Mouse (Mus musculus): ENCODE measurements around the gene Hydin. TPM values are rescaled to one million over a fixed set of nuclear protein-coding genes. Genes with fewer than 3 reads are reported as not detected.

Hydin gene
- polyA plus RNA-seq, 1 experiment from 2014 or later: 0.89 TPM

GRCm38 (mm10) chr8:110617801-110618358 is 351.1 kb downstream of the Hydin start:
- no peak overlapping the region for H3K27ac ChIP-seq (replicated peaks)
- peak overlapping the region; percentile 87 for H3K4me2 ChIP-seq (replicated peaks)
- no peaks in the 10 kb centered on the region for H3K9me3 ChIP-seq (replicated peaks)
- 20% methylated on average over 14 of the region's 14 CpGs for WGBS
- ATAC-seq (ENCODE audit: insufficient number of reproducible peaks, low FRiP score, low TSS enrichment, low read depth): no peak
- peaks cover 19% of the 10 kb centered on the region for H3K4me1 ChIP-seq
- no peak overlapping the region for H3K9ac ChIP-seq
- H3K36me3 ChIP-seq: no peaks in the 10 kb centered on the region
- no peaks in the 10 kb centered on the region for H3K27me3 ChIP-seq
- peak overlapping the region; percentile 98 for H3K4me3 ChIP-seq (replicated peaks)

- peaks cover 19% of the 10 kb centered on the region for H3K4me1 ChIP-seq
- H3K4me2 ChIP-seq (replicated peaks): peak within 1 kb of the TSS; percentile 87
- H3K4me3 ChIP-seq (replicated peaks): peak within 1 kb of the TSS; percentile 98
- peak within 1 kb of the TSS; percentile 72 for H3K9ac ChIP-seq
- ATAC-seq (ENCODE audit: insufficient number of reproducible peaks, low FRiP score, low TSS enrichment, low read depth): peak; percentile 90
- no peaks in the 10 kb centered on the region for H3K36me3 ChIP-seq
- H3K27me3 ChIP-seq: no peaks in the 10 kb centered on the region
- WGBS: under 1% methylated on average over 67 of the region's 67 CpGs
- no peaks in the 10 kb centered on the region for H3K9me3 ChIP-seq (replicated peaks)
- no peak within 1 kb of the TSS for H3K27ac ChIP-seq (replicated peaks)
Measured at GRCm38 (mm10) chr8:110618391-110619207, 351.8 kb downstream of the Hydin start, which contains the start of gene Vac14. Gene Vac14 (plus strand): TSS chr8:110618585.

- WGBS: 22% methylated on average over 8 of the region's 8 CpGs
- Histone ChIP-seq H3K4me2 (replicated peaks) (peak overlapping the region; percentile 87), H3K9me3 (replicated peaks) (no peaks in the 10 kb centered on the region), H3K9ac (peak overlapping the region; percentile 72), H3K36me3 (no peaks in the 10 kb centered on the region), H3K27ac (replicated peaks) (no peak overlapping the region), H3K27me3 (no peaks in the 10 kb centered on the region), H3K4me3 (replicated peaks) (peak overlapping the region; percentile 98), H3K4me1 (peaks cover 19% of the 10 kb centered on the region)
- no peak for ATAC-seq (ENCODE audit: insufficient number of reproducible peaks, low FRiP score, low TSS enrichment, low read depth)
Measured at GRCm38 (mm10) chr8:110619208-110619574, 352.4 kb downstream of the Hydin start.

- ATAC-seq (ENCODE audit: insufficient number of reproducible peaks, low FRiP score, low TSS enrichment, low read depth): no peak
- Histone ChIP-seq H3K27me3 (no peaks in the 10 kb centered on the region), H3K4me1 (peaks cover 19% of the 10 kb centered on the region), H3K9ac (no peak overlapping the region), H3K27ac (replicated peaks) (no peak overlapping the region), H3K9me3 (replicated peaks) (no peaks in the 10 kb centered on the region), H3K36me3 (no peaks in the 10 kb centered on the region), H3K4me3 (replicated peaks) (peak overlapping the region; percentile 98; the same call in 1 of the 2 replicates), H3K4me2 (replicated peaks) (peak overlapping the region; percentile 87; the same call in 1 of the 2 replicates)
- WGBS: 89% methylated on average over 5 of the region's 5 CpGs
Measured at GRCm38 (mm10) chr8:110619919-110620318, 353.1 kb downstream of the Hydin start.

GRCm38 (mm10) chr8:110626431-110626830 is 359.7 kb downstream of the Hydin start:
- Histone ChIP-seq H3K27me3 (no peaks in the 10 kb centered on the region), H3K4me2 (replicated peaks) (no peak overlapping the region), H3K4me1 (peaks cover 23% of the 10 kb centered on the region), H3K36me3 (no peaks in the 10 kb centered on the region), H3K4me3 (replicated peaks) (no peak overlapping the region), H3K9ac (no peak overlapping the region), H3K9me3 (replicated peaks) (no peaks in the 10 kb centered on the region), H3K27ac (replicated peaks) (no peak overlapping the region)
- ATAC-seq (ENCODE audit: insufficient number of reproducible peaks, low FRiP score, low TSS enrichment, low read depth): no peak
- WGBS: 51% methylated on average over 4 of the region's 4 CpGs

GRCm38 (mm10) chr8:110629245-110630063 is 362.7 kb downstream of the Hydin start:
- Histone ChIP-seq H3K27me3 (no peaks in the 10 kb centered on the region), H3K36me3 (peaks cover 14% of the 10 kb centered on the region), H3K9me3 (replicated peaks) (no peaks in the 10 kb centered on the region), H3K4me3 (replicated peaks) (no peak overlapping the region), H3K4me1 (peaks cover 29% of the 10 kb centered on the region), H3K4me2 (replicated peaks) (no peak overlapping the region), H3K27ac (replicated peaks) (peak overlapping the region; percentile 74), H3K9ac (no peak overlapping the region)
- 58% methylated on average over 9 of the region's 9 CpGs for WGBS
- no peak for ATAC-seq (ENCODE audit: insufficient number of reproducible peaks, low FRiP score, low TSS enrichment, low read depth)

- Histone ChIP-seq H3K9me3 (replicated peaks) (no peaks in the 10 kb centered on the region), H3K27me3 (no peaks in the 10 kb centered on the region), H3K4me2 (replicated peaks) (no peak overlapping the region), H3K27ac (replicated peaks) (peak overlapping the region; percentile 74), H3K9ac (no peak overlapping the region), H3K4me3 (replicated peaks) (no peak overlapping the region), H3K4me1 (peaks cover 29% of the 10 kb centered on the region), H3K36me3 (peaks cover 20% of the 10 kb centered on the region)
- no peak for ATAC-seq (ENCODE audit: insufficient number of reproducible peaks, low FRiP score, low TSS enrichment, low read depth)
- 83% methylated on average over 3 of the region's 3 CpGs for WGBS
Measured at GRCm38 (mm10) chr8:110630079-110630478, 363.3 kb downstream of the Hydin start.

GRCm38 (mm10) chr8:110630571-110631071 is 363.8 kb downstream of the Hydin start:
- peak; percentile 85 for ATAC-seq (ENCODE audit: insufficient number of reproducible peaks, low FRiP score, low TSS enrichment, low read depth)
- Histone ChIP-seq H3K9me3 (replicated peaks) (no peaks in the 10 kb centered on the region), H3K4me3 (replicated peaks) (peak overlapping the region; percentile 12; the same call in 1 of the 2 replicates), H3K27ac (replicated peaks) (peak overlapping the region; percentile 74), H3K9ac (no peak overlapping the region), H3K36me3 (peaks cover 25% of the 10 kb centered on the region), H3K4me2 (replicated peaks) (peak overlapping the region; percentile 17), H3K27me3 (no peaks in the 10 kb centered on the region), H3K4me1 (peaks cover 29% of the 10 kb centered on the region)
- WGBS: 55% methylated on average over 8 of the region's 8 CpGs

GRCm38 (mm10) chr8:110631201-110631600 is 364.4 kb downstream of the Hydin start:
- Histone ChIP-seq H3K27ac (replicated peaks) (peak overlapping the region; percentile 74), H3K4me2 (replicated peaks) (no peak overlapping the region), H3K4me1 (peaks cover 29% of the 10 kb centered on the region), H3K9me3 (replicated peaks) (no peaks in the 10 kb centered on the region), H3K27me3 (no peaks in the 10 kb centered on the region), H3K36me3 (peaks cover 31% of the 10 kb centered on the region), H3K9ac (no peak overlapping the region), H3K4me3 (replicated peaks) (no peak overlapping the region)
- 0 out of 2 replicates have a peak, but pooled peaks have one; percentile 23 for ATAC-seq (ENCODE audit: insufficient number of reproducible peaks, low FRiP score, low TSS enrichment, low read depth)
- WGBS: 77% methylated on average over 7 of the region's 7 CpGs

- Histone ChIP-seq H3K27me3 (no peaks in the 10 kb centered on the region), H3K4me3 (replicated peaks) (no peak overlapping the region), H3K4me1 (peaks cover 29% of the 10 kb centered on the region), H3K4me2 (replicated peaks) (no peak overlapping the region), H3K9ac (no peak overlapping the region), H3K9me3 (replicated peaks) (no peaks in the 10 kb centered on the region), H3K36me3 (peaks cover 53% of the 10 kb centered on the region), H3K27ac (replicated peaks) (no peak overlapping the region)
- no peak for ATAC-seq (ENCODE audit: insufficient number of reproducible peaks, low FRiP score, low TSS enrichment, low read depth)
- WGBS: 93% methylated on average over 3 of the region's 3 CpGs
Measured at GRCm38 (mm10) chr8:110633814-110634213, 367.0 kb downstream of the Hydin start.

- no peak overlapping the region for H3K9ac ChIP-seq
- no peak overlapping the region for H3K27ac ChIP-seq (replicated peaks)
- peaks cover 9% of the 10 kb centered on the region; the same call in 1 of the 2 replicates for H3K4me1 ChIP-seq
- ATAC-seq (ENCODE audit: insufficient number of reproducible peaks, low FRiP score, low TSS enrichment, low read depth): no peak
- H3K4me3 ChIP-seq (replicated peaks): no peak overlapping the region
- 91% methylated on average over 6 of the region's 6 CpGs for WGBS
- H3K4me2 ChIP-seq (replicated peaks): no peak overlapping the region
- no peaks in the 10 kb centered on the region for H3K9me3 ChIP-seq (replicated peaks)
- no peaks in the 10 kb centered on the region for H3K27me3 ChIP-seq
- peaks cover 53% of the 10 kb centered on the region for H3K36me3 ChIP-seq
Measured at GRCm38 (mm10) chr8:110636182-110636581, 369.4 kb downstream of the Hydin start.
